Mouse (Mus musculus): ENCODE results near the gene Ogg1. TPM values are rescaled to one million over a fixed set of nuclear protein-coding genes. Genes with fewer than 3 reads are reported as not detected.
A peak's percentile ranks its signal among the peaks of the same experiment; 100 is the strongest.

The Ogg1 gene
- polyA plus RNA-seq, 1 experiment from 2014 or later, result 8.1 TPM

GRCm38 (mm10) chr6:113373491-113373890 is 46.7 kb downstream of the Ogg1 start:
- Histone ChIP-seq H3K4me1 (ENCODE audit: control insufficient read depth, insufficient read depth, low read length) (peaks cover 6% of the 10 kb centered on the region), H3K4me3 (ENCODE audit: low read length) (no peak overlapping the region), H3K36me3 (ENCODE audit: control insufficient read depth, insufficient read depth) (peaks cover 42% of the 10 kb centered on the region), H3K9ac (ENCODE audit: low read length) (no peak overlapping the region), H3K27ac (ENCODE audit: low read length) (no peak overlapping the region), H3K9me3 (replicated peaks; ENCODE audit: control insufficient read depth, low read length) (no peaks in the 10 kb centered on the region), H3K4me2 (ENCODE audit: low read depth, low read length) (no peak overlapping the region), H3K27me3 (ENCODE audit: control insufficient read depth, insufficient read depth, low read length) (no peaks in the 10 kb centered on the region)
- WGBS, result 86% methylated on average over 4 of the region's 4 CpGs
- no peak for ATAC-seq (replicated peaks; ENCODE audit: extremely low read depth, insufficient read depth, low FRiP score)

- Histone ChIP-seq H3K36me3 (ENCODE audit: control insufficient read depth, insufficient read depth) (peaks cover 33% of the 10 kb centered on the region), H3K27ac (ENCODE audit: low read length) (peak overlapping the region; percentile 97), H3K4me3 (ENCODE audit: low read length) (peak overlapping the region; percentile 95), H3K4me1 (ENCODE audit: control insufficient read depth, insufficient read depth, low read length) (peaks cover 15% of the 10 kb centered on the region), H3K4me2 (ENCODE audit: low read depth, low read length) (peak overlapping the region; percentile 76), H3K9me3 (replicated peaks; ENCODE audit: control insufficient read depth, low read length) (no peaks in the 10 kb centered on the region), H3K9ac (ENCODE audit: low read length) (peak overlapping the region; percentile 89), H3K27me3 (ENCODE audit: control insufficient read depth, insufficient read depth, low read length) (no peaks in the 10 kb centered on the region)
- 8% methylated on average over 7 of the region's 7 CpGs for WGBS
- ATAC-seq (replicated peaks; ENCODE audit: extremely low read depth, insufficient read depth, low FRiP score), result no peak
Measured at GRCm38 (mm10) chr6:113377172-113377495, 50.4 kb downstream of the Ogg1 start.

- ATAC-seq (replicated peaks; ENCODE audit: extremely low read depth, insufficient read depth, low FRiP score), result peak; percentile 95
- WGBS, result under 1% methylated on average over 61 of the region's 61 CpGs
Measured at GRCm38 (mm10) chr6:113377496-113378385, 51.0 kb downstream of the Ogg1 start, which contains the start of the genes Tada3 and Arpc4. Gene Tada3 (minus strand): TSS chr6:113377883. Gene Arpc4 (plus strand): TSS chr6:113378115.

GRCm38 (mm10) chr6:113379246-113379645 is 52.5 kb downstream of the Ogg1 start:
- Histone ChIP-seq H3K27ac (ENCODE audit: low read length) (no peak overlapping the region), H3K4me1 (ENCODE audit: control insufficient read depth, insufficient read depth, low read length) (peaks cover 15% of the 10 kb centered on the region), H3K9me3 (replicated peaks; ENCODE audit: control insufficient read depth, low read length) (no peaks in the 10 kb centered on the region), H3K27me3 (ENCODE audit: control insufficient read depth, insufficient read depth, low read length) (no peaks in the 10 kb centered on the region), H3K36me3 (ENCODE audit: control insufficient read depth, insufficient read depth) (peaks cover 42% of the 10 kb centered on the region), H3K9ac (ENCODE audit: low read length) (peak overlapping the region; percentile 89), H3K4me2 (ENCODE audit: low read depth, low read length) (peak overlapping the region; percentile 76), H3K4me3 (ENCODE audit: low read length) (peak overlapping the region; percentile 95)
- no peak for ATAC-seq (replicated peaks; ENCODE audit: extremely low read depth, insufficient read depth, low FRiP score)
- WGBS, result 66% methylated on average over 6 of the region's 6 CpGs

More at GRCm38 (mm10) chr6:113377496-113378385, 51.0 kb downstream of the Ogg1 start, which contains the start of the genes Tada3 and Arpc4:
- Histone ChIP-seq H3K4me2 (ENCODE audit: low read depth, low read length) (peak within 1 kb of the TSS; percentile 76), H3K4me3 (ENCODE audit: low read length) (peak within 1 kb of the TSS; percentile 95), H3K9ac (ENCODE audit: low read length) (peak within 1 kb of the TSS; percentile 89), H3K9me3 (replicated peaks; ENCODE audit: control insufficient read depth, low read length) (no peaks in the 10 kb centered on the region), H3K4me1 (ENCODE audit: control insufficient read depth, insufficient read depth, low read length) (peaks cover 15% of the 10 kb centered on the region), H3K27me3 (ENCODE audit: control insufficient read depth, insufficient read depth, low read length) (no peaks in the 10 kb centered on the region), H3K36me3 (ENCODE audit: control insufficient read depth, insufficient read depth) (peaks cover 33% of the 10 kb centered on the region), H3K27ac (ENCODE audit: low read length) (peak within 1 kb of the TSS; percentile 97)

GRCm38 (mm10) chr6:113380480-113380879 is 53.7 kb downstream of the Ogg1 start:
- Histone ChIP-seq H3K4me1 (ENCODE audit: control insufficient read depth, insufficient read depth, low read length) (peaks cover 15% of the 10 kb centered on the region), H3K36me3 (ENCODE audit: control insufficient read depth, insufficient read depth) (peaks cover 47% of the 10 kb centered on the region), H3K9me3 (replicated peaks; ENCODE audit: control insufficient read depth, low read length) (no peaks in the 10 kb centered on the region), H3K9ac (ENCODE audit: low read length) (no peak overlapping the region), H3K4me2 (ENCODE audit: low read depth, low read length) (no peak overlapping the region), H3K27me3 (ENCODE audit: control insufficient read depth, insufficient read depth, low read length) (no peaks in the 10 kb centered on the region), H3K4me3 (ENCODE audit: low read length) (no peak overlapping the region), H3K27ac (ENCODE audit: low read length) (no peak overlapping the region)
- no peak for ATAC-seq (replicated peaks; ENCODE audit: extremely low read depth, insufficient read depth, low FRiP score)
- 87% methylated on average over 11 of the region's 11 CpGs for WGBS

GRCm38 (mm10) chr6:113384351-113384927 is 57.7 kb downstream of the Ogg1 start:
- H3K27me3 ChIP-seq (ENCODE audit: control insufficient read depth, insufficient read depth, low read length), result no peaks in the 10 kb centered on the region
- no peaks in the 10 kb centered on the region for H3K9me3 ChIP-seq (replicated peaks; ENCODE audit: control insufficient read depth, low read length)
- no peaks in the 10 kb centered on the region; the same call in 1 of the 2 replicates for H3K4me1 ChIP-seq (ENCODE audit: control insufficient read depth, insufficient read depth, low read length)
- no peak for ATAC-seq (replicated peaks; ENCODE audit: extremely low read depth, insufficient read depth, low FRiP score)
- WGBS, result 87% methylated on average over 8 of the region's 8 CpGs
- H3K4me3 ChIP-seq (ENCODE audit: low read length), result no peak overlapping the region
- H3K27ac ChIP-seq (ENCODE audit: low read length), result no peak overlapping the region
- H3K4me2 ChIP-seq (ENCODE audit: low read depth, low read length), result no peak overlapping the region
- H3K9ac ChIP-seq (ENCODE audit: low read length), result no peak overlapping the region
- peaks cover 75% of the 10 kb centered on the region for H3K36me3 ChIP-seq (ENCODE audit: control insufficient read depth, insufficient read depth)

Other genes starting within 250 kb of the Ogg1 start
- 46.4 and 50.8 TPM in 2 replicates for gene Setd5, start 249.6 kb upstream of the Ogg1 start, polyA plus RNA-seq (2015; fragmentation: Nextera tagmentation; extraction: Ambion mirVana)
- gene Lhfpl4, start 131.6 kb upstream of the Ogg1 start, polyA plus RNA-seq (2015; fragmentation: Nextera tagmentation; extraction: Ambion mirVana), result 0.35 and 0.37 TPM in 2 replicates
- gene Mtmr14, start 89.1 kb upstream of the Ogg1 start, polyA plus RNA-seq (2015; fragmentation: Nextera tagmentation; extraction: Ambion mirVana), result 23.1 and 26.1 TPM in 2 replicates
- 0.11 TPM in 1 of 2 replicates, not detected in the other for gene Cpne9, start 44.7 kb upstream of the Ogg1 start, polyA plus RNA-seq (2015; fragmentation: Nextera tagmentation; extraction: Ambion mirVana)
- gene Brpf1, start 19.8 kb upstream of the Ogg1 start, polyA plus RNA-seq (2015; fragmentation: Nextera tagmentation; extraction: Ambion mirVana), result 11.6 and 12.3 TPM in 2 replicates
- 117 and 122 TPM in 2 replicates for gene Camk1, start 17.0 kb downstream of the Ogg1 start, polyA plus RNA-seq (2015; fragmentation: Nextera tagmentation; extraction: Ambion mirVana)
- 40.3 and 41.1 TPM in 2 replicates for gene Tada3, start 50.9 kb downstream of the Ogg1 start, polyA plus RNA-seq (2015; fragmentation: Nextera tagmentation; extraction: Ambion mirVana)
- 250 and 261 TPM in 2 replicates for gene Arpc4, start 51.1 kb downstream of the Ogg1 start, polyA plus RNA-seq (2015; fragmentation: Nextera tagmentation; extraction: Ambion mirVana)
- 2.3 and 3.0 TPM in 2 replicates for gene Ttll3, start 62.3 kb downstream of the Ogg1 start, polyA plus RNA-seq (2015; fragmentation: Nextera tagmentation; extraction: Ambion mirVana)
- gene Rpusd3, start 92.4 kb downstream of the Ogg1 start, polyA plus RNA-seq (2015; fragmentation: Nextera tagmentation; extraction: Ambion mirVana), result 14.2 and 15.0 TPM in 2 replicates
- gene Cidec, start 108.8 kb downstream of the Ogg1 start, polyA plus RNA-seq (2015; fragmentation: Nextera tagmentation; extraction: Ambion mirVana), result 0.29 TPM in 1 of 2 replicates, not detected in the other
- gene Jagn1, start 115.6 kb downstream of the Ogg1 start, polyA plus RNA-seq (2015; fragmentation: Nextera tagmentation; extraction: Ambion mirVana), result 64.5 and 65.2 TPM in 2 replicates
- 1.8 and 3.1 TPM in 2 replicates for gene Il17re, start 131.5 kb downstream of the Ogg1 start, polyA plus RNA-seq (2015; fragmentation: Nextera tagmentation; extraction: Ambion mirVana)
- 15.5 and 16.1 TPM in 2 replicates for gene Il17rc, start 144.5 kb downstream of the Ogg1 start, polyA plus RNA-seq (2015; fragmentation: Nextera tagmentation; extraction: Ambion mirVana)
- 44.8 and 46.8 TPM in 2 replicates for gene Creld1, start 156.3 kb downstream of the Ogg1 start, polyA plus RNA-seq (2015; fragmentation: Nextera tagmentation; extraction: Ambion mirVana)
- gene Prrt3, start 175.0 kb downstream of the Ogg1 start, polyA plus RNA-seq (2015; fragmentation: Nextera tagmentation; extraction: Ambion mirVana), result 0.26 and 0.29 TPM in 2 replicates
- 89.7 and 94.5 TPM in 2 replicates for gene Emc3, start 204.7 kb downstream of the Ogg1 start, polyA plus RNA-seq (2015; fragmentation: Nextera tagmentation; extraction: Ambion mirVana)
- gene Fancd2, start 204.7 kb downstream of the Ogg1 start, polyA plus RNA-seq (2015; fragmentation: Nextera tagmentation; extraction: Ambion mirVana), result 8.3 and 8.4 TPM in 2 replicates

Measured in heart, embryonic 16.5 days (tissue).